Mouse (Mus musculus) testis, adult 2 months (tissue): ENCODE results near the gene Hoxa6. TPM values are rescaled to one million over a fixed set of nuclear protein-coding genes. Genes with fewer than 3 reads are reported as not detected.

Source experiments
- H3K27ac ChIP-seq: fragments of 200-500 bp; 2 replicates; pipeline ENCODE4 v1.5.1; 2012; ENCODE audit warnings: low read depth, low read length; ENCODE audit not compliant: control insufficient read depth, insufficient read depth
- H3K27me3 ChIP-seq: fragments of 200-500 bp; 2 replicates; pipeline ENCODE4 v1.6.1; 2012; ENCODE audit warnings: mild to moderate bottlenecking, low read length, moderate library complexity; ENCODE audit not compliant: control insufficient read depth, insufficient read depth
- H3K36me3 ChIP-seq: fragments of 200-500 bp; 2 replicates; pipeline ENCODE4 v1.6.1; 2012; ENCODE audit warnings: mild to moderate bottlenecking, low read length; ENCODE audit not compliant: control insufficient read depth, insufficient read depth
- H3K4me1 ChIP-seq: fragments of 200-500 bp; 2 replicates; pipeline ENCODE4 v1.6.1; 2012; ENCODE audit warnings: low read length; ENCODE audit not compliant: control insufficient read depth, insufficient read depth
- H3K4me3 ChIP-seq: fragments of 200-500 bp; 2 replicates; pipeline ENCODE4 v1.5.1; 2012; ENCODE audit warnings: low read depth, mild to moderate bottlenecking, low read length, moderate library complexity, mixed read lengths; ENCODE audit not compliant: control insufficient read depth
- CTCF ChIP-seq: fragments of 200-500 bp; IDR thresholded peaks from 2 replicates; pipeline ENCODE4 v1.5.1; 2012; ENCODE audit warnings: low read depth, mild to moderate bottlenecking, inconsistent platforms, low read length, moderate library complexity; ENCODE audit not compliant: control insufficient read depth, insufficient read depth, insufficient replicate concordance
- POLR2A ChIP-seq: fragments of 200-500 bp; IDR thresholded peaks from 2 replicates; pipeline ENCODE4 v1.6.1; 2012; ENCODE audit warnings: low read depth, mild to moderate bottlenecking, inconsistent platforms, low read length, moderate library complexity; ENCODE audit not compliant: control insufficient read depth
- polyA plus RNA-seq: library from polyadenylated mRNA; depleted of rRNA; stranded (reverse); fragments of >200 nt; gene quantifications from 2 replicates; pipeline ENCODE4 v1.2.3, GENCODE M21; 2012

Gene Hoxa6
- polyA plus RNA-seq, 1 experiment = 0.21 TPM

DNA sequence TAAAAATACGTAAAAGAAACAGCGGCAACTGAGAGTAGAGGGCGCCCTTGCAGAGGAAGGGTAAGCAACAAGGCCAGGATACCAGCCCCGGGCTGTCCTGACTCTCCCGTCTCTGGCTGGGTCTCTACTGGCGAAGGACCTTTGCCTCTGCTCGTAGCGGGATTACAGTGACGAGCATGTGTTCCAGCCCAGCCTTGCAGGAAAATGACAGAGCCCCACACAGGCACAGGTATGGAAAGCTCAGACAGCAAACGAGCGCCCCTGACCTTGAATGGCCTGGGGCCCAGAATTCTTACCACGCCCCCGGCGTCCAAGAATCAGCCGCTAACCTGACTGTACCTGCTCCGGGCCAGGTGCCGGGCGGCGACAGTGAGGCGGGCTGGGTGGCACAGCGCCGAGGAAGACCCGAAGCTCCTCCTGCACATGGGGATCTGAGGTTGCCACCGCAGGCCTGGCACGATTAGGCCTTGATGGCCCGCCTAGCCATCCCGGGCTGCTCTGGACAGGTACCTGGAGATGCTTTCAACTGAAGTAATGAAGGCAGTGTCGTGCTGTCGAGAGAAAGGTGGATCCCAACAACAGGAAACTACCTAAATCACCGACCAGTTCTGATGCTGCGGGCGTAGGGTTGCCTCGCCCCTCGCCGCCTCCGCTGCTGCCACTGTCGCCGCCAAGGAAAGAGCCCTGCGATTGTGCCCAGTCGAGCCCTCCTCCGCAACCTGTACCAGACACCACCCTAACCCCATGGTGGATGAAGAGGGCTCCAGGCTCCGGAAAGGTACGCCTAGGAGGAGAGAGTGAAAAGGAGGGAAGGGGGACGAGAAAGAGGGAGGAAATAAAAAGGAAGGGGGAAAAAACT is 21.3 kb upstream of the Hoxa6 start:
- TF ChIP-seq CTCF = no peak
- no peak for TF ChIP-seq POLR2A
- Histone ChIP-seq H3K27ac (no peak overlapping the region), H3K4me3 (peak overlapping the region; percentile 2; the same call in 1 of the 2 replicates), H3K27me3 (peaks cover 37% of the 10 kb centered on the region), H3K4me1 (peaks cover 10% of the 10 kb centered on the region), H3K36me3 (no peaks in the 10 kb centered on the region)

DNA sequence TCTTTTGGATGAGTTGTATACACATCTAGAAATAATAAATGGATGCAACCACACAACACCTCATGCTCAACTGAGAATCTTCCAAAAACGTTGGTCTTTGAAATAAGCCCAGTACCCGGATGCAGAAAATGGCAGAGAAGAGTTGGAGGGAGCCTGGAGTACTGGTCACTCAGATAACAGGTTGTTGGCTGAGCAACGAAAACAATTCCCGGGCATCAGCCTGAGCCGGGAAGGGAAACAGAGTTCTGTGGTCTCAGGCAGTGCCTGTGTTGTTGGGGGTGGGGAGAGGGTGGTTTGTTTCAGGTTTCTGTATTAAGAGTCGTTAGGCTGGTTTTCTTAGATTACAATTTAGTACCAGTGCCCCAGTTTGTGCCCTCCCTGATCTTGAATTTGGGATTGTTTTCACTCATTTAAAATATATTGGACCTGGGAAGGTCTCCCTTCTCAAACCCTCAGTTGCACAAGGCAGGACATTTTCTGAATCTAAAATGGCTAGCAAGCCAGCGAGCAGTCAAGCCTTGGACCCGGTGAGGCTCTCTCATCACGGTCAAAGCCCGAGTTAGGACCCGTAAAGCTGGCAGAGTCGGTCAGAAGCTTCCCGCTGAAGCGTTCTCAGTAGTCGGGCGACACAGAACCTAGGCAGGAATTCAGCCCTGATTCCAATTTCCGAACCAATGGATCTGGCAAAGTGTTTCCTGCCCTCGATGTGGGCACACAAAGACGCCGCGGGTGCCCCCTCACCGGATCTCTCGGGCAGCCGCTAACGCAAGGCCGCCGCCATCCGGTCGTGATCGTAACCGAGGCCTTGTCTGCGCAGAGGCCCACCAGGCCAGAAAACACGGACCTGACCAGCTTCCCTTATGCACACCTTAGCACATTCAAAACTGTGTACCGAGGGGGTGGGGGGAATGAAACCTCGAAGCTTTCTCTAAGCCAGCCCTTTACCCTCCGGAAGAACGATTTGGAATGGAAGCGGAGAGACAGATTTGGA is 20.2 kb upstream of the Hoxa6 start:
- no peaks in the 10 kb centered on the region for H3K36me3 ChIP-seq
- peaks cover 7% of the 10 kb centered on the region for H3K4me1 ChIP-seq
- TF ChIP-seq CTCF = no peak
- TF ChIP-seq POLR2A = no peak
- H3K4me3 ChIP-seq = no peak overlapping the region; the same call in 1 of the 2 replicates
- no peak overlapping the region for H3K27ac ChIP-seq
- peaks cover 37% of the 10 kb centered on the region for H3K27me3 ChIP-seq

DNA sequence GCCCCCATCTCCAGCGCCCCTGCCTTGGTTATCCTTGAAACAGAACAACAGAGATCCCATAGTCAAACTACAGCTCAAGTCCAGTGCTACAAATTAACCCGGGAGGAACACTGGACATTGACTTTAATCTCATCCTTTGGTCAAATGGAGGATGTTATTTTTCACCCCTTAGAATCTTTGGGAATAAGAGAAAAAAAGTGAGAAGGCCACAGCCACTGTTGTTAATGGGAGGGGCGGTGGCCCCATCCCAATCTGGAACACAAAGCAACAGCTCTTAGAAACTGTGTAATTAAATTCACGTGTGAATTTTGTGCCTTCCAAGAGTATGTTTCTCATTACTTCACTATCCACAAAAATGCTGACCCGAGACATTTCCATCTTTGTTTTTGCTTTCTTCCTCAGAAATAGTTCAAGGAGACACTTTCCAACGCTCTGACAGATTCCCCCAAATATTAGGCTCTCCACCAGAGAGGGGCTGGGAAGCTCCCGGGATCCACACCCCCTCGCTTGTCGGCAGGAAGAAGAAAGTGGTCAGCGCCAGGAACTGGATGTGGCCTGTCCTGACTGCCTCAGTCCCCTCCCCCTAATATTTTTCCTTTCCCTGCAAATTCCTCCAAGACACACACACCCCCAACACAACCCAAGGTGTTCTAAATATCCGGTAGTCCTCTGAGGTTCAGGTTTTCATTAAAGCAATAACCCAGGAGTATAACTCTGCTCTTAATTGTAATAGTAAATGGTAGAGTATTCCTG is 19.1 kb upstream of the Hoxa6 start:
- H3K36me3 ChIP-seq = no peaks in the 10 kb centered on the region
- peaks cover 30% of the 10 kb centered on the region for H3K27me3 ChIP-seq
- TF ChIP-seq CTCF = no peak
- no peak for TF ChIP-seq POLR2A
- H3K4me1 ChIP-seq = peaks cover 7% of the 10 kb centered on the region
- no peak overlapping the region for H3K27ac ChIP-seq
- H3K4me3 ChIP-seq = no peak overlapping the region

DNA sequence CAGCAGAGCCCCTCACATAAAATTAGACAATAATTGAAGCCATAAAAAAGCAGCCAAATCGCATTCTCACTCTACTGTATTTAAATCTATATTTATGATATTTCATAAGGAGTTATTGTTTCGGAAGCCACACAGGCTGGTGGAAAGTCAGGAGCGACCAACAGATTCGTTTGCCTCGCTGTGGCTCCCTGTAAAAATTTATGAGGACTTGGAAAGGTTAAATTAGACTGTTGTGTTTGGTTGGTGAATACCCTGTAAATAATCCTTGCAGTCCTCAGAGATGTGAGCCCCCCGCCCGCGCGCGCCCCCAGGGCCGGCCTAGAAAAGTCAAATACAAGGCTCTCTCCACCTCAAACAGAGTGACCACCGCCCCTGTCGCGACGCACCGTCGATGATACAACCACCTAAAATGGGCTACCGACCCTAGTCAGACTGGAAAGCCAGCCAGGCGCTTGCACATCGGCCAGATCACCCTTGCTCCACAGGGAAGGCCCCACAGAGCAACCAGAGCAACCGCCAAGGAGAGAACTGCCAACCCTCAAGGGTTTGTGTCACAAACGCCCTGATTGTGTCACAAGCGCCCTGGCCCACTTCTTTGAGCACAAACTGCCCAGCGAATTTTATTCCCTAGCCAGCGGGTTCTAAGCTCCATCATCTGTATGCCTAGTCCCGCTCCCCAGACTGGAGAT is 18.2 kb upstream of the Hoxa6 start:
- Histone ChIP-seq H3K36me3 (no peaks in the 10 kb centered on the region), H3K27me3 (peaks cover 25% of the 10 kb centered on the region), H3K27ac (no peak overlapping the region), H3K4me1 (peaks cover 14% of the 10 kb centered on the region), H3K4me3 (no peak overlapping the region; the same call in 1 of the 2 replicates)
- no peak for TF ChIP-seq POLR2A
- TF ChIP-seq CTCF = no peak

DNA sequence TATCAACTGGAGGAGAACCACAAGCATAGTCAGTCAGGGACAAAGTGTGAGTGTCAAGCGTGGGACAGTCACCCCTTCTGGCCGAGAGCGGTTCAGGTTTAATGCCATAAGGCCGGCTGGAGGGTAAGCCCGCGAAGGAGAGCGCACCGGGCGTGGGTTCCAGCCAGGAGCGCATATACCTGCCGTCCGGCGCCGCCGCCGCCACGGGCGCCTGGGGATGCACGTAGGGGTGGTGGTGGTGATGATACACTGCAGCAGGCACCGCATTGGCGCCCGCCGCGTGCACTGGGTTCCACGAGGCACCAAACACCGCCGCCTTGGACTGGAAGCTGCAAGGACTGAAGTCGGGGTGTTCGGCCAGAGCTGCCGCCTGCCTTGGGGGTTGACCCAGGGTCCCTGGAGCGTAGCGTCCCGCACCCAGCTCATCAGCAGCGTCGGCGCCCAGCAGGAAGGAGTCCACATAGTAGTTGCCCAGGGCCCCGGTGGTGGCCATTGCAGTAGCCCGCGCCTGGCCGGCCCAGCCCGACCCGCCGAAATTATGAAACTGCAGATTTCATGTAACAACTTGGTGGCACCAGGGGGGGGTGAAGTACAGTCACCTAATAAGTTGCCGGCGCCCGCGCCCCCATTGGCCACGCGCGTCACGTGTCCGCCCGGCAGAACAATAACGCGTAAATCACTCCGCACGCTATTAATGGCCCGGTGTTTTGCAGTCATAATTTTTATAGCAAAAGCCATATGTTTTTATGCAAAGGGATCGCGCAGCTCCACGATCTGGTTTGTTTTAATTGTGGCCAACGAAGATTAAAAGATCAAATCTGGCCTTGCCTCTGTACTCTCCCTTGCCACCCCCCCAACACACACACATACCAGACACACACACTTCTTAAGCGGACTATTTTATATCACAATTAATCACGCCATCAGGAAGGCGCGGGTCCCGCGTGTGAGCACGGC is 17.4 kb upstream of the Hoxa6 start:
- Histone ChIP-seq H3K4me3 (peak overlapping the region; percentile 19), H3K27ac (no peak overlapping the region), H3K36me3 (no peaks in the 10 kb centered on the region), H3K27me3 (peaks cover 25% of the 10 kb centered on the region), H3K4me1 (peaks cover 20% of the 10 kb centered on the region)
- TF ChIP-seq CTCF (no peak), POLR2A (no peak)

DNA sequence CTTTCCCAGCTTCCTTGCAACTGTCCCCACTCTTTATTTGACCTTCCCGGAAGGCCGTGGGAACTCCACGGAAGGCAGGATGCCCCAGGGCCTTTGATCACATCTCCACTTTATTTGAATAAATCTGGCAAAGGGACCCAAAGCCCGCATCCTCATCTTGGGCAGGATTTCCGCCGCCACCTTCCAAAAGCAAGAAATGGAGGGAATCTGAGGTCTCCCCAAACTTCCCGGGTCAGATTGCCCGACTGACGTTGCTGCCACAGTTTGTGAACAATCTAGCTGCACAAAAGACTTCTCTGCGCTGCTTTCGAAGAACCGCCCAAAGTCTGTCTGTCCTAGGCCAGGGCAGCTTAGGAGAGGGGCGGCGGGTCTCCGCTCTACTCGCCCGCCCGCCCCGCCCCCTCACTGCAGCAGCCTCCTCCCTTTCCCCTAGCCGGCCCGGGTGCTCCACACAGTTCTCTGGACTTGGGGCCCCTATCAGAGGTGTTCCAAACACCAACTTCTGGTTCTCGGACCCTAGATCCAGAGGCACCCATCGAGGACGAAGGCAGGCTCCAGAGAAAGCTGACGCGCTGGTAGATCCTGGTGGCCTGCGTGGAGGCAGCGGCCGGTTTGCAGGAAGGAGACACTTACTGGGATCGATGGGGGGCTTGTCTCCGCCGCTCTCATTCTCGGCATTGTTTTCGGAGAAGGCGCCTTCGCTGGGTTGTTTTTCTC is 16.5 kb upstream of the Hoxa6 start:
- peaks cover 20% of the 10 kb centered on the region for H3K4me1 ChIP-seq
- H3K27ac ChIP-seq = no peak overlapping the region
- peak overlapping the region; percentile 19 for H3K4me3 ChIP-seq
- TF ChIP-seq CTCF (no peak), POLR2A (no peak)
- no peaks in the 10 kb centered on the region for H3K36me3 ChIP-seq
- peaks cover 21% of the 10 kb centered on the region for H3K27me3 ChIP-seq
